Mouse (Mus musculus): ENCODE results near the gene Gm47189.
"Not testable (repeated sequence)": the region's sequence is repeated elsewhere in the genome, so short reads cannot be mapped to it uniquely, and the experiment has no call there.

DNA sequence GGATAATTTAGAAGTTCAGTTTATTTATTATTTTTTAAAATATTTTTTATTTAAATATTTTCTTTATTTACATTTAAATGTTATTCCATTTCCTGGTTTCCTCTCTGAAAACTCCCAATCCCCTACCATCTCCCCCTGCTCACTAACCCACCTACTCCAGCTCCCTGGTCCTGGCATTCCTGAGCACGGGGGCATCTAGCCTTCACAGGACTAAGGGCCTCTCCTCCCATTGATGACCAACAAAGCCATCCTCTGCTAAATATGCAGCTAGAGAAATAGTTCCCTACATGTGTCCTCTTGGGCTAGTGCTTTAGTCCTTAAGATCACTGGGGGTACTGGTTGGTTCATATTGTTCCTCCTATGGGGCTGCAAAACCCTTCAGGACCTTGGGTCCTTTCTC lies 55.1 kb downstream of the Gm47189 start:
- TF ChIP-seq CTCF (IDR thresholded peaks at IDR 0.05; ENCODE audit: insufficient read depth, low read length); POLR2A (IDR thresholded peaks at IDR 0.05; ENCODE audit: borderline replicate concordance, extremely low read depth, low read depth, low read length): not testable (repeated sequence)
